Mouse (Mus musculus): ENCODE data around the gene Allc. TPM values are rescaled to one million over a fixed set of nuclear protein-coding genes. Genes with fewer than 3 reads are reported as not detected.
A peak's percentile ranks its signal among the peaks of the same experiment; 100 is the strongest.

Allc gene
- polyA plus RNA-seq, 1 experiment, result not detected

- H3K36me3 ChIP-seq (ENCODE audit: control insufficient read depth, insufficient read depth, low read length), result no peaks in the 10 kb centered on the region
- H3K27ac ChIP-seq (ENCODE audit: insufficient read depth, low read depth, low read length), result no peak overlapping the region
- no peaks in the 10 kb centered on the region for H3K27me3 ChIP-seq (ENCODE audit: control insufficient read depth, insufficient read depth, low read length)
- no peak overlapping the region for H3K4me3 ChIP-seq (ENCODE audit: low read depth, low read length)
- H3K4me1 ChIP-seq (ENCODE audit: control insufficient read depth, insufficient read depth, insufficient read length, low read length), result no peaks in the 10 kb centered on the region
- TF ChIP-seq POLR2A (IDR thresholded peaks at IDR 0.05; ENCODE audit: low read depth, low read length), result no peak
- no peak for TF ChIP-seq CTCF (IDR thresholded peaks at IDR 0.05; ENCODE audit: extremely low read depth, insufficient read length, insufficient replicate concordance, low read depth, low read length)
- 56% methylated on average over 2 of the region's 2 CpGs for WGBS
Measured at GRCm38 (mm10) chr12:28598526-28598991, 16.2 kb upstream of the Allc start.

- H3K4me1 ChIP-seq (ENCODE audit: control insufficient read depth, insufficient read depth, insufficient read length, low read length), result no peaks in the 10 kb centered on the region
- no peaks in the 10 kb centered on the region for H3K36me3 ChIP-seq (ENCODE audit: control insufficient read depth, insufficient read depth, low read length)
- no peak for TF ChIP-seq POLR2A (IDR thresholded peaks at IDR 0.05; ENCODE audit: low read depth, low read length)
- TF ChIP-seq CTCF (IDR thresholded peaks at IDR 0.05; ENCODE audit: extremely low read depth, insufficient read length, insufficient replicate concordance, low read depth, low read length), result no peak
- H3K27ac ChIP-seq (ENCODE audit: insufficient read depth, low read depth, low read length), result no peak overlapping the region
- no peaks in the 10 kb centered on the region for H3K27me3 ChIP-seq (ENCODE audit: control insufficient read depth, insufficient read depth, low read length)
- no peak overlapping the region for H3K4me3 ChIP-seq (ENCODE audit: low read depth, low read length)
- WGBS, result 48% methylated on average over 3 of the region's 3 CpGs
Measured at GRCm38 (mm10) chr12:28598110-28598509, 15.8 kb upstream of the Allc start.

- 72% methylated on average over 9 of the region's 9 CpGs for WGBS
Measured at GRCm38 (mm10) chr12:28597699-28598098, 15.4 kb upstream of the Allc start.

GRCm38 (mm10) chr12:28596851-28597250 lies 14.5 kb upstream of the Allc start:
- H3K27me3 ChIP-seq (ENCODE audit: control insufficient read depth, insufficient read depth, low read length), result no peaks in the 10 kb centered on the region
- no peak overlapping the region for H3K27ac ChIP-seq (ENCODE audit: insufficient read depth, low read depth, low read length)
- no peaks in the 10 kb centered on the region for H3K36me3 ChIP-seq (ENCODE audit: control insufficient read depth, insufficient read depth, low read length)
- H3K4me3 ChIP-seq (ENCODE audit: low read depth, low read length), result no peak overlapping the region
- TF ChIP-seq CTCF (IDR thresholded peaks at IDR 0.05; ENCODE audit: extremely low read depth, insufficient read length, insufficient replicate concordance, low read depth, low read length) (no peak), POLR2A (IDR thresholded peaks at IDR 0.05; ENCODE audit: low read depth, low read length) (no peak)
- H3K4me1 ChIP-seq (ENCODE audit: control insufficient read depth, insufficient read depth, insufficient read length, low read length), result no peaks in the 10 kb centered on the region

More at GRCm38 (mm10) chr12:28597699-28598098, 15.4 kb upstream of the Allc start:
- Histone ChIP-seq H3K27me3 (ENCODE audit: control insufficient read depth, insufficient read depth, low read length) (no peaks in the 10 kb centered on the region), H3K4me1 (ENCODE audit: control insufficient read depth, insufficient read depth, insufficient read length, low read length) (no peaks in the 10 kb centered on the region), H3K36me3 (ENCODE audit: control insufficient read depth, insufficient read depth, low read length) (no peaks in the 10 kb centered on the region), H3K27ac (ENCODE audit: insufficient read depth, low read depth, low read length) (no peak overlapping the region), H3K4me3 (ENCODE audit: low read depth, low read length) (no peak overlapping the region)
- TF ChIP-seq POLR2A (IDR thresholded peaks at IDR 0.05; ENCODE audit: low read depth, low read length) (no peak), CTCF (IDR thresholded peaks at IDR 0.05; ENCODE audit: extremely low read depth, insufficient read length, insufficient replicate concordance, low read depth, low read length) (no peak)

GRCm38 (mm10) chr12:28590428-28590827 lies 8.1 kb upstream of the Allc start:
- H3K27ac ChIP-seq (ENCODE audit: insufficient read depth, low read depth, low read length), result no peak overlapping the region
- WGBS, result 46% methylated on average over 13 of the region's 13 CpGs
- TF ChIP-seq CTCF (IDR thresholded peaks at IDR 0.05; ENCODE audit: extremely low read depth, insufficient read length, insufficient replicate concordance, low read depth, low read length), result no peak
- TF ChIP-seq POLR2A (IDR thresholded peaks at IDR 0.05; ENCODE audit: low read depth, low read length), result no peak
- H3K36me3 ChIP-seq (ENCODE audit: control insufficient read depth, insufficient read depth, low read length), result no peaks in the 10 kb centered on the region
- no peak overlapping the region for H3K4me3 ChIP-seq (ENCODE audit: low read depth, low read length)
- H3K27me3 ChIP-seq (ENCODE audit: control insufficient read depth, insufficient read depth, low read length), result 0 out of 2 replicates have a peak, but pooled peaks cover 3% of the 10 kb centered on the region
- peaks cover 2% of the 10 kb centered on the region; the same call in 1 of the 2 replicates for H3K4me1 ChIP-seq (ENCODE audit: control insufficient read depth, insufficient read depth, insufficient read length, low read length)

GRCm38 (mm10) chr12:28589090-28589868 lies 7.0 kb upstream of the Allc start:
- TF ChIP-seq CTCF (IDR thresholded peaks at IDR 0.05; ENCODE audit: extremely low read depth, insufficient read length, insufficient replicate concordance, low read depth, low read length) (peak; percentile 72; the same call in 1 of the 2 replicates), POLR2A (IDR thresholded peaks at IDR 0.05; ENCODE audit: low read depth, low read length) (no peak)
- H3K36me3 ChIP-seq (ENCODE audit: control insufficient read depth, insufficient read depth, low read length), result no peaks in the 10 kb centered on the region
- 0 out of 2 replicates have a peak, but pooled peaks cover 3% of the 10 kb centered on the region for H3K27me3 ChIP-seq (ENCODE audit: control insufficient read depth, insufficient read depth, low read length)
- 9% methylated on average over 24 of the region's 24 CpGs for WGBS
- H3K4me3 ChIP-seq (ENCODE audit: low read depth, low read length), result peak overlapping the region; percentile 49
- no peak overlapping the region for H3K27ac ChIP-seq (ENCODE audit: insufficient read depth, low read depth, low read length)
- peaks cover 2% of the 10 kb centered on the region; the same call in 1 of the 2 replicates for H3K4me1 ChIP-seq (ENCODE audit: control insufficient read depth, insufficient read depth, insufficient read length, low read length)

- 73% methylated on average over 6 of the region's 6 CpGs for WGBS
- peaks cover 2% of the 10 kb centered on the region; the same call in 1 of the 2 replicates for H3K4me1 ChIP-seq (ENCODE audit: control insufficient read depth, insufficient read depth, insufficient read length, low read length)
- no peak for TF ChIP-seq POLR2A (IDR thresholded peaks at IDR 0.05; ENCODE audit: low read depth, low read length)
- H3K4me3 ChIP-seq (ENCODE audit: low read depth, low read length), result no peak overlapping the region
- 0 out of 2 replicates have a peak, but pooled peaks cover 3% of the 10 kb centered on the region for H3K27me3 ChIP-seq (ENCODE audit: control insufficient read depth, insufficient read depth, low read length)
- H3K27ac ChIP-seq (ENCODE audit: insufficient read depth, low read depth, low read length), result no peak overlapping the region
- H3K36me3 ChIP-seq (ENCODE audit: control insufficient read depth, insufficient read depth, low read length), result no peaks in the 10 kb centered on the region
Measured at GRCm38 (mm10) chr12:28587949-28588348, 5.6 kb upstream of the Allc start.
